Mouse (Mus musculus) ES-E14 (cell line): ENCODE measurements around the gene Ldhd.

Experiments used
- CHD2 ChIP-seq: IDR thresholded peaks from 2 replicates; pipeline ENCODE4 v1.6.1; 2014; ENCODE audit warnings: mild to moderate bottlenecking, low read depth, low read length, inconsistent platforms
- HCFC1 ChIP-seq: IDR thresholded peaks from 2 replicates; pipeline ENCODE4 v1.6.1; 2012; ENCODE audit warnings: low read length, inconsistent platforms, borderline replicate concordance; ENCODE audit not compliant: insufficient read depth

- TF ChIP-seq HCFC1 (no peak), CHD2 (no peak)
Measured at GRCm38 (mm10) chr8:111594044-111594840, 35.9 kb downstream of the Ldhd start.
